In the genomic region with DNA sequence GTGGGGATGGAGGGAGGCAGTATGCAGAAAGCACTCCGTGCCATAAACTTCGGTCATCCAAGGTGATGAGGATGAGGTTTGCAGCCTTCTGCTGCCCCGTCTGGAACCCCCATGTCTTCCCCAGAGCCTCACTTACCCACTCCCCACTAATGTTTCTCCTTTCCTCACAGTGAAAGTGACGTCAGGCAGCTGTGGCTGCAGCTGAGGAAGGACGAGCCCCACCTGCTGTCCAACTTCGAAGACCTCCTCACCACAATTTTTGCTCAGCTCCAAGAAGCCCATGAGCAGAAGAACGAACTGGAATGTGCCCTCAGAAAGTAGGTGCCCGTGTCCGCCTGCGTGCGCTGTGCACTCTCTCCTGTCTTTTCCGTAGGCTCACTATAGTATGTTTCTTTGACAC, we compare ENCODE assay signal across 22 mouse cellular contexts. TPM values are rescaled to one million over a fixed set of nuclear protein-coding genes. Genes with fewer than 3 reads are reported as not detected.
A peak's percentile ranks its signal among the peaks of the same experiment; 100 is the strongest.
DNase-seq lines count a peak whose midpoint lies in the region; ATAC-seq and TF ChIP-seq lines count a peak whose summit lies in the region.
"Had no signal": no experiment of that assay in that cellular context is flagged by ENCODE, and none has a peak within 500 bp of the region (broad histone marks: within the 10 kb centered on the region; RNA-seq: fewer than 3 reads in every experiment).

No protein-coding gene starts in this region.

- no peaks in the 10 kb centered on the region for H3K27me3 ChIP-seq in lung, postnatal 0 days (replicated peaks; ENCODE audit: insufficient read depth, low read length)
- H3K27me3 ChIP-seq: embryonic facial prominence, embryonic 12.5 days; embryonic facial prominence, embryonic 15.5 days; hindbrain, embryonic 12.5 days; hindbrain, embryonic 15.5 days had no signal

- H3K36me3 ChIP-seq in lung, postnatal 0 days (ENCODE audit: insufficient read depth, low read length), result no peaks in the 10 kb centered on the region
- H3K36me3 ChIP-seq: embryonic facial prominence, embryonic 12.5 days; embryonic facial prominence, embryonic 15.5 days; hindbrain, embryonic 12.5 days; hindbrain, embryonic 15.5 days had no signal

- 68% methylated on average over 12 of the region's 12 CpGs for WGBS in lung, postnatal 0 days
- 63% methylated on average over 12 of the region's 12 CpGs for WGBS in lung, adult 2 months

- H3K9ac ChIP-seq in lung, postnatal 0 days (replicated peaks; ENCODE audit: low read depth), result no peak overlapping the region
- H3K9ac ChIP-seq: embryonic facial prominence, embryonic 12.5 days; embryonic facial prominence, embryonic 15.5 days; hindbrain, embryonic 12.5 days; hindbrain, embryonic 15.5 days had no signal

- no peak for TF ChIP-seq POLR2A in lung, adult 2 months (IDR thresholded peaks at IDR 0.05; ENCODE audit: borderline replicate concordance, extremely low read depth, low read depth, low read length)

- TF ChIP-seq EP300 in lung, postnatal 0 days (IDR thresholded peaks at IDR 0.05), result no peak

- no peaks in the 10 kb centered on the region for H3K9me3 ChIP-seq in lung, postnatal 0 days (ENCODE audit: low read length)
- H3K9me3 ChIP-seq: embryonic facial prominence, embryonic 12.5 days; embryonic facial prominence, embryonic 15.5 days; hindbrain, embryonic 12.5 days; hindbrain, embryonic 15.5 days had no signal

- H3K4me2 ChIP-seq in lung, postnatal 0 days (replicated peaks; ENCODE audit: low read depth, low read length), result no peak overlapping the region
- H3K4me2 ChIP-seq: embryonic facial prominence, embryonic 12.5 days; embryonic facial prominence, embryonic 15.5 days; heart, embryonic 11.5 days; hindbrain, embryonic 12.5 days; hindbrain, embryonic 15.5 days had no signal

- ATAC-seq in lung, postnatal 0 days, result no peak
- ATAC-seq: CD4-positive, CD25-positive, alpha-beta regulatory T cell, adult 4 months; forebrain, embryonic 14.5 days had no signal

- H3K4me3 ChIP-seq in lung, postnatal 0 days (ENCODE audit: low read depth, low read length), result no peak overlapping the region
- H3K4me3 ChIP-seq in lung, adult 2 months (replicated peaks; ENCODE audit: extremely low read depth, low read depth, low read length), result no peak overlapping the region
- H3K4me3 ChIP-seq: embryonic facial prominence, embryonic 12.5 days; embryonic facial prominence, embryonic 15.5 days; hindbrain, embryonic 12.5 days; hindbrain, embryonic 15.5 days had no signal

- peak; percentile 30; the same call in 1 of the 2 replicates for TF ChIP-seq CTCF in lung, postnatal 0 days (IDR thresholded peaks at IDR 0.05)
- no peak for TF ChIP-seq CTCF in lung, adult 2 months (IDR thresholded peaks at IDR 0.05; ENCODE audit: insufficient read depth, low read length)

- no peak overlapping the region for H3K27ac ChIP-seq in lung, postnatal 0 days (ENCODE audit: low read length)
- H3K27ac ChIP-seq: embryonic facial prominence, embryonic 12.5 days; embryonic facial prominence, embryonic 15.5 days; hindbrain, embryonic 12.5 days; hindbrain, embryonic 15.5 days had no signal

- DNase-seq in lung, postnatal 0 days (ENCODE audit: low spot score), result peak; percentile 48
- DNase-seq in lung, adult 2 months, result no peak
- DNase-seq in lung, postnatal 14 days, result peak; percentile 38
- DNase-seq in lung, postnatal 36 days, result peak; percentile 25
- DNase-seq in right cerebral cortex, postnatal 14 days, result no peak
- DNase-seq in gastrocnemius, adult 18-20 months (ENCODE audit: low spot score), result no peak
- DNase-seq: adrenal gland, adult 2 months; adrenal gland, postnatal 14 days; cerebellum, adult 11 months; cerebellum, adult 2 months; cerebellum, adult 9-11 months; cerebellum, postnatal 25 days; gastrocnemius, postnatal 10 days; gastrocnemius, postnatal 36 days; heart, adult 11 months had no signal

- H3K4me1 ChIP-seq in lung, postnatal 0 days (ENCODE audit: insufficient read depth, low read depth, low read length), result no peaks in the 10 kb centered on the region
- H3K4me1 ChIP-seq in lung, adult 2 months (ENCODE audit: control insufficient read depth, insufficient read depth, low read length), result peaks cover 3% of the 10 kb centered on the region; the same call in 1 of the 2 replicates
- H3K4me1 ChIP-seq: embryonic facial prominence, embryonic 12.5 days; embryonic facial prominence, embryonic 15.5 days had no signal

RNA-seq across cellular contexts. Expression of a gene that starts 50.1 kb away (rescaled TPM):
- 5.4 and 6.5 TPM in 2 replicates for polyA plus RNA-seq in lung, postnatal 0 days (2015; fragmentation: Nextera tagmentation; extraction: Ambion mirVana)
- 10.2 and 12.7 TPM in 2 replicates for polyA plus RNA-seq in lung, adult 2 months (2012; rRNA removed)
- total RNA-seq in gastrocnemius, adult 18-20 months (2021), result under 1 TPM; 0.12 to 0.27 TPM

Comparison
In these comparisons a context has a peak if more than half of its experiments do, and no peak if none do; other contexts are left out.
1. DNase-seq: peak in lung, postnatal 0 days (single experiment), lung, postnatal 14 days (single experiment) and lung, postnatal 36 days (single experiment); none in lung, adult 2 months (single experiment), right cerebral cortex, postnatal 14 days (single experiment) and gastrocnemius, adult 18-20 months (single experiment).